Mouse (Mus musculus) MEL (cell line): ENCODE measurements around the gene Bmp7.

Experiments
- CHD1 ChIP-seq: IDR thresholded peaks from 2 replicates; pipeline ENCODE4 v1.6.1; 2012; ENCODE audit warnings: low read depth, mild to moderate bottlenecking, inconsistent platforms, low read length, improper control_type of control experiment
- CTCF ChIP-seq, 3 experiments: IDR thresholded peaks in 2 of 3; conservative IDR thresholded peaks in 1 of 3; 2 replicates each; pipeline ENCODE4 v1.5.1; 2011 to 2012; ENCODE audit warnings: low read length in 3 of 3, low read depth in 2 of 3, mild to moderate bottlenecking in 2 of 3, improper control_type of control experiment in 1 of 3, inconsistent platforms in 1 of 3, mixed read lengths in 1 of 3, moderate library complexity in 1 of 3; ENCODE audit not compliant: control insufficient read depth in 1 of 3, insufficient read depth in 1 of 3, poor library complexity in 1 of 3, severe bottlenecking in 1 of 3
- E2F4 ChIP-seq: IDR thresholded peaks from 2 replicates; pipeline ENCODE4 v1.6.1; 2011; ENCODE audit warnings: low read depth, low read length, improper control_type of control experiment, borderline replicate concordance
- EP300 ChIP-seq, 2 experiments: IDR thresholded peaks; 2 replicates each; pipeline ENCODE4 v1.6.1; 2011; ENCODE audit warnings: improper control_type of control experiment in 2 of 2, low read length in 2 of 2, low read depth in 1 of 2, mild to moderate bottlenecking in 1 of 2
- MAX ChIP-seq: IDR thresholded peaks from 2 replicates; pipeline ENCODE4 v1.6.1; 2011; ENCODE audit warnings: low read length, improper control_type of control experiment
- MAZ ChIP-seq: IDR thresholded peaks from 2 replicates; pipeline ENCODE4 v1.6.1; 2012; ENCODE audit warnings: low read depth, mild to moderate bottlenecking, inconsistent platforms, low read length, improper control_type of control experiment
- MYB ChIP-seq: IDR thresholded peaks from 2 replicates; pipeline ENCODE4 v1.6.1; 2011; ENCODE audit warnings: mild to moderate bottlenecking, low read depth, low read length, improper control_type of control experiment
- POLR2A ChIP-seq, 2 experiments: IDR thresholded peaks; 2 replicates each; pipeline ENCODE4 v1.6.1; 2011 to 2012; ENCODE audit warnings: low read length in 2 of 2, mild to moderate bottlenecking in 2 of 2, control low read depth in 1 of 2, improper control_type of control experiment in 1 of 2, low read depth in 1 of 2, moderate library complexity in 1 of 2; ENCODE audit not compliant: control insufficient read depth in 1 of 2, insufficient read depth in 1 of 2, poor library complexity in 1 of 2
- POLR2AphosphoS5 ChIP-seq: IDR thresholded peaks from 2 replicates; pipeline ENCODE4 v1.6.1; 2012; ENCODE audit warnings: low read depth, borderline replicate concordance, mild to moderate bottlenecking, inconsistent platforms, low read length, moderate library complexity, mixed read lengths
- SMC3 ChIP-seq: IDR thresholded peaks from 2 replicates; pipeline ENCODE4 v1.6.1; 2011; ENCODE audit warnings: low read depth, low read length, improper control_type of control experiment
- TBP ChIP-seq: IDR thresholded peaks from 2 replicates; pipeline ENCODE4 v1.8.0; 2011; ENCODE audit warnings: low read depth, low read length, improper control_type of control experiment
- USF1 ChIP-seq: IDR thresholded peaks from 2 replicates; pipeline ENCODE4 v1.6.1; 2014; ENCODE audit warnings: low read depth, mild to moderate bottlenecking, inconsistent platforms, low read length, improper control_type of control experiment, moderate library complexity

- TF ChIP-seq MAZ (no peak), POLR2AphosphoS5 (no peak), E2F4 (no peak), CTCF (IDR thresholded peaks at IDR 0.05 in 2 of 3, conservative IDR thresholded peaks at IDR 0.05 in 1 of 3; ENCODE audit: control insufficient read depth in 1 of 3, insufficient read depth in 1 of 3, low read depth in 2 of 3, low read length in 3 of 3, poor library complexity in 1 of 3, severe bottlenecking in 1 of 3) (no peak), MAX (no peak), USF1 (no peak), CHD1 (no peak), SMC3 (no peak), TBP (no peak), POLR2A (IDR thresholded peaks at IDR 0.05; ENCODE audit: control insufficient read depth in 1 of 2, insufficient read depth in 1 of 2, low read depth in 1 of 2, low read length in 2 of 2, poor library complexity in 1 of 2) (no peak), EP300 (IDR thresholded peaks at IDR 0.05; ENCODE audit: low read depth in 1 of 2, low read length in 2 of 2) (no peak), MYB (no peak)
These were observed 34.0 kb downstream of the Bmp7 start for GRCm38 (mm10) chr2:172906146-172906545.
